34 mouse cellular contexts compared by ENCODE assay signal in the genomic region with DNA sequence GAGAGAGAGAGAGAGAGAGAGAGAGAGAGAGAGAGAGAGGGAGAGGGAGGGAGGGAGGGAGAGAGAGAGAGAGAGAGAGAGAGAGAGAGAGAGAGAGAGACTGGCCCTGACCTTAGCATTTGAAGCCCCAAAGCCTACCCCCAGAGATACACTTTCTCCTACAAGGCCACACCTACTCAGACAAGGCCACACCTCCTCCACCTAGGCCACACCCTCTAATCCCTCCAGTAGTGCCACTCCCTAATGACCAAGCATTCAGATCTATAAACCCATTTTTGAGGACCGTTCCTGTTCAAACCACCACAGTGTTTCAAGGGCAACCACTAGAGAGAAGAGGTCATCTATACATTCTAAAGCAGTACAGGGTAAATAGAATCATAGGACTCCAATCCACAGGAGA. TPM values are rescaled to one million over a fixed set of nuclear protein-coding genes. Genes with fewer than 3 reads are reported as not detected.
DNase-seq lines count a peak whose midpoint lies in the region; ATAC-seq lines count a peak whose summit lies in the region.
"Had no signal": no experiment of that assay in that cellular context is flagged by ENCODE, and none has a peak within 500 bp of the region (broad histone marks: within the 10 kb centered on the region; RNA-seq: fewer than 3 reads in every experiment).

No protein-coding gene starts in this region.

- peaks cover 59% of the 10 kb centered on the region for H3K27me3 ChIP-seq in liver, embryonic 13.5 days
- H3K27me3 ChIP-seq: forebrain, embryonic 13.5 days had no signal

- ATAC-seq in erythroblast, adult 5-6 weeks (replicated peaks; ENCODE audit: low FRiP score, poor library complexity, severe bottlenecking): peak; percentile 77
- ATAC-seq in liver, embryonic 13.5 days (ENCODE audit: low read depth): peak; percentile 51; the same call in 1 of the 2 replicates
- ATAC-seq: forebrain, embryonic 13.5 days; intestine, embryonic 16.5 days; midbrain, embryonic 16.5 days had no signal

- no peaks in the 10 kb centered on the region for H3K36me3 ChIP-seq in liver, embryonic 13.5 days
- H3K36me3 ChIP-seq: limb, embryonic 12.5 days; liver, embryonic 15.5 days; lung, embryonic 15.5 days; stomach, embryonic 15.5 days had no signal

- H3K27ac ChIP-seq in liver, embryonic 13.5 days: no peak overlapping the region
- H3K27ac ChIP-seq: embryonic facial prominence, embryonic 12.5 days; forebrain, embryonic 13.5 days; heart, embryonic 10.5 days; heart, embryonic 15.5 days; left cerebral cortex, adult 2 months; limb, embryonic 12.5 days; liver, embryonic 15.5 days; lung, embryonic 15.5 days; neural tube, embryonic 12.5 days; stomach, embryonic 15.5 days had no signal

- WGBS in liver, embryonic 13.5 days (ENCODE audit: insufficient replicate concordance): 77% methylated on average over 1 of the region's 1 CpGs

- H3K9ac ChIP-seq in liver, embryonic 13.5 days: no peak overlapping the region
- H3K9ac ChIP-seq: embryonic facial prominence, embryonic 12.5 days; forebrain, embryonic 13.5 days; heart, embryonic 15.5 days; limb, embryonic 12.5 days; liver, embryonic 15.5 days; lung, embryonic 15.5 days; neural tube, embryonic 12.5 days; stomach, embryonic 15.5 days had no signal

- H3K4me3 ChIP-seq in liver, embryonic 13.5 days (replicated peaks): no peak overlapping the region
- H3K4me3 ChIP-seq: embryonic facial prominence, embryonic 12.5 days; forebrain, embryonic 13.5 days; heart, embryonic 10.5 days; heart, embryonic 15.5 days; left cerebral cortex, adult 2 months; limb, embryonic 12.5 days; liver, embryonic 15.5 days; lung, embryonic 15.5 days; neural tube, embryonic 12.5 days; stomach, embryonic 15.5 days had no signal

- DNase-seq in cerebellum, adult 11-12 months: peak; percentile 30
- no peak for DNase-seq in cerebellum, adult 9-10 months
- DNase-seq in right cerebral cortex, postnatal 10 days (ENCODE audit: low spot score in 2 of 2): peak; percentile 14 to 17
- no peak for DNase-seq in right cerebral cortex, adult 18-20 months
- DNase-seq in liver, embryonic 13.5 days: peak; percentile 53
- DNase-seq in Muller cell, postnatal 12 days (ENCODE audit: inconsistent ontology term): no peak
- no peak for DNase-seq in heart, adult 9 months (ENCODE audit: low spot score in 2 of 2)
- DNase-seq: adrenal gland, postnatal 14 days; cerebellum, postnatal 36 days; embryo, embryonic 11 days; gastrocnemius, postnatal 14 days; kidney, adult 9 months; kidney, postnatal 14 days; thymus, adult 18-20 months; thymus, postnatal 36 days had no signal

- no peaks in the 10 kb centered on the region for H3K9me3 ChIP-seq in liver, embryonic 13.5 days (replicated peaks)
- H3K9me3 ChIP-seq: embryonic facial prominence, embryonic 12.5 days; heart, embryonic 10.5 days; heart, embryonic 15.5 days; limb, embryonic 12.5 days; liver, embryonic 15.5 days; lung, embryonic 15.5 days; stomach, embryonic 15.5 days had no signal

- no peak overlapping the region for H3K4me2 ChIP-seq in liver, embryonic 13.5 days
- H3K4me2 ChIP-seq: embryonic facial prominence, embryonic 12.5 days; forebrain, embryonic 13.5 days; heart, embryonic 15.5 days; limb, embryonic 12.5 days; liver, embryonic 15.5 days; lung, embryonic 15.5 days; midbrain, embryonic 11.5 days; neural tube, embryonic 12.5 days; stomach, embryonic 15.5 days had no signal

- H3K4me1 ChIP-seq in liver, embryonic 13.5 days (replicated peaks): peaks cover 9% of the 10 kb centered on the region
- H3K4me1 ChIP-seq: embryonic facial prominence, embryonic 12.5 days; limb, embryonic 12.5 days; lung, embryonic 15.5 days; stomach, embryonic 15.5 days had no signal

RNA-seq across cellular contexts. Expression of a gene that starts 8.9 kb away (rescaled TPM):
- not detected in 2 replicates for total RNA-seq in erythroblast, adult 5-6 weeks (2015; ENCODE audit: low replicate concordance)
- total RNA-seq in erythroblast, adult 5-6 weeks (2017; ENCODE audit: low replicate concordance): not detected in 2 replicates
- polyA plus RNA-seq in liver, embryonic 13.5 days (2015; fragmentation: Nextera tagmentation; extraction: Ambion mirVana): 6.0 and 6.9 TPM in 2 replicates
- total RNA-seq: CH12.LX; ES-E14; gastrocnemius, postnatal 14 days; granulocyte monocyte progenitor cell, adult 5-6 weeks; megakaryocyte, adult 5-6 weeks had no signal
- polyA plus RNA-seq: C2C12 had no signal

RNA-seq across cellular contexts. Expression of a gene that starts 11.5 kb away (rescaled TPM):
- total RNA-seq in erythroblast, adult 5-6 weeks (2015; ENCODE audit: low replicate concordance): 6.7 and 43.7 TPM in 2 replicates
- 33.7 and 59.7 TPM in 2 replicates for total RNA-seq in erythroblast, adult 5-6 weeks (2017; ENCODE audit: low replicate concordance)
- 170 and 176 TPM in 2 replicates for polyA plus RNA-seq in liver, embryonic 13.5 days (2015; fragmentation: Nextera tagmentation; extraction: Ambion mirVana)

RNA-seq across cellular contexts. Expression of a gene that starts 27.5 kb away (rescaled TPM):
- not detected in 2 replicates for total RNA-seq in erythroblast, adult 5-6 weeks (2015; ENCODE audit: low replicate concordance)
- total RNA-seq in erythroblast, adult 5-6 weeks (2017; ENCODE audit: low replicate concordance): not detected in 2 replicates
- polyA plus RNA-seq in liver, embryonic 13.5 days (2015; fragmentation: Nextera tagmentation; extraction: Ambion mirVana): not detected in 2 replicates
- total RNA-seq: granulocyte monocyte progenitor cell, adult 5-6 weeks; megakaryocyte, adult 5-6 weeks had no signal
- polyA plus RNA-seq: C2C12; liver, embryonic 15.5 days had no signal

RNA-seq across cellular contexts. Expression of a gene that starts 40.0 kb away (rescaled TPM):
- total RNA-seq in erythroblast, adult 5-6 weeks (2015; ENCODE audit: low replicate concordance): 17.9 and 19.2 TPM in 2 replicates
- 12.4 and 13.4 TPM in 2 replicates for total RNA-seq in erythroblast, adult 5-6 weeks (2017; ENCODE audit: low replicate concordance)
- polyA plus RNA-seq in liver, embryonic 13.5 days (2015; fragmentation: Nextera tagmentation; extraction: Ambion mirVana): 43.3 and 46.0 TPM in 2 replicates

RNA-seq across cellular contexts. Expression of a gene that starts 40.1 kb away (rescaled TPM):
- total RNA-seq in erythroblast, adult 5-6 weeks (2015; ENCODE audit: low replicate concordance): not detected in 2 replicates
- not detected in 2 replicates for total RNA-seq in erythroblast, adult 5-6 weeks (2017; ENCODE audit: low replicate concordance)
- polyA plus RNA-seq in liver, embryonic 13.5 days (2015; fragmentation: Nextera tagmentation; extraction: Ambion mirVana): 1.3 and 1.5 TPM in 2 replicates

Comparison
In these comparisons a context has a peak if more than half of its experiments do, and no peak if none do; other contexts are left out.
1. DNase-seq: peak in cerebellum, adult 11-12 months (single experiment), right cerebral cortex, postnatal 10 days (2 of 2) and liver, embryonic 13.5 days (single experiment); none in cerebellum, adult 9-10 months (single experiment), right cerebral cortex, adult 18-20 months (single experiment), Muller cell, postnatal 12 days (single experiment) and heart, adult 9 months (0 of 2).